Mouse (Mus musculus) central nervous system, embryonic 14 days (tissue): Measurements from ENCODE around the gene Rnf40. TPM values are rescaled to one million over a fixed set of nuclear protein-coding genes. Genes with fewer than 3 reads are reported as not detected.

Source experiments
- polyA plus RNA-seq: library from polyadenylated mRNA; depleted of rRNA; stranded (reverse); fragments of >200 nt; gene quantifications from 2 replicates; pipeline ENCODE4 v1.2.3, GENCODE M21; 2012; rRNA removed

Gene Rnf40
- polyA plus RNA-seq, result 56.5 and 57.7 TPM in 2 replicates

DNA sequence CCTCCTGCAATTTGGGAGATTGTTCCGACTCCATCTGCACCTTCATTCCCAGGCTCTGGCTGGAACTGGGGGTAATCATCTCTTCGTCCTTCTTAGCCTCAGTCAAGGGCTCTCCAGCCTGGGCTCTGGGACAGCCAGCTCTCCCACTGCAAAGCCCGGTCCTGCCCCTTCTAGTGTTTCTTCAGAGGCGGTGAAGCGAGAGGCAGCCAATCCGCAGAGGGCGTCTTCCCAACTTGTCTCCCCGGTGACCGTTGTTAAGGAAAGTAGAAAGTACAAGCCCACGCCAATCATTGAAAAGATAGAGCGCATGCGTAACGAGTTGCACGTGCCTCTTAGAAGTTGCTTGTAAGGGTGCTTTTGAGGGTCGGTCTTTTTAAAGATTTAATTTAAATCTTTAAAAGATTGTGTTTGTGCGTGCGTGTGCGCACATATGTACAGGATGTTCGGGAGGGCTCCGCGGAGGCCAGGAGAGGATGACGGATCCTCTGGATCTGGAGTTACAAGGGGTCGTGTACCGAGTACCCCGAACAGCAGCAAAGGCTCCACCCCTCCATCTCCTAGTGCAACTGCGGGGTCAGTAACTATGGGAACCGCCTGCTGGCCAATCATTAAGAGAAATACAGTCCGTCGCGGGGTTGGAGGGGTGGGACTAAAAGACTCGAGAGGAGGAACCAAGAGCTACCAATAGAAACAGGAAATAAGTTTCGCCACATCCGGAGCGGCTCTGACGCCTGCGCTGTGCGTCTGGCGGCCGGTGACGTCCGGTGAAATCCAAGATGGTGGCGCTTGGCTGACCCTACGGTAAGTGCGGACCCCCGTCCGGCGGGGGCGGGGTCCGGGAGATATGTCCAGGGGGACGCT is at the start of gene Rnf40, which contains the start of gene Ccdc189:
Rnf40 (plus strand) TSS at position 757 of the 861 bp plus-strand sequence.
Ccdc189 (minus strand) TSS at position 585 of the 861 bp plus-strand sequence.

GRCm38 (mm10) chr7:127561340-127561858 is 27.2 kb upstream of the Rnf40 start, which contains the start of gene Tmem265:
Tmem265 (plus strand) TSS chr7:127561390.

GRCm38 (mm10) chr7:127572895-127573471 is 15.6 kb upstream of the Rnf40 start, which contains the start of gene Phkg2:
Phkg2 (plus strand) TSS chr7:127573340.

DNA sequence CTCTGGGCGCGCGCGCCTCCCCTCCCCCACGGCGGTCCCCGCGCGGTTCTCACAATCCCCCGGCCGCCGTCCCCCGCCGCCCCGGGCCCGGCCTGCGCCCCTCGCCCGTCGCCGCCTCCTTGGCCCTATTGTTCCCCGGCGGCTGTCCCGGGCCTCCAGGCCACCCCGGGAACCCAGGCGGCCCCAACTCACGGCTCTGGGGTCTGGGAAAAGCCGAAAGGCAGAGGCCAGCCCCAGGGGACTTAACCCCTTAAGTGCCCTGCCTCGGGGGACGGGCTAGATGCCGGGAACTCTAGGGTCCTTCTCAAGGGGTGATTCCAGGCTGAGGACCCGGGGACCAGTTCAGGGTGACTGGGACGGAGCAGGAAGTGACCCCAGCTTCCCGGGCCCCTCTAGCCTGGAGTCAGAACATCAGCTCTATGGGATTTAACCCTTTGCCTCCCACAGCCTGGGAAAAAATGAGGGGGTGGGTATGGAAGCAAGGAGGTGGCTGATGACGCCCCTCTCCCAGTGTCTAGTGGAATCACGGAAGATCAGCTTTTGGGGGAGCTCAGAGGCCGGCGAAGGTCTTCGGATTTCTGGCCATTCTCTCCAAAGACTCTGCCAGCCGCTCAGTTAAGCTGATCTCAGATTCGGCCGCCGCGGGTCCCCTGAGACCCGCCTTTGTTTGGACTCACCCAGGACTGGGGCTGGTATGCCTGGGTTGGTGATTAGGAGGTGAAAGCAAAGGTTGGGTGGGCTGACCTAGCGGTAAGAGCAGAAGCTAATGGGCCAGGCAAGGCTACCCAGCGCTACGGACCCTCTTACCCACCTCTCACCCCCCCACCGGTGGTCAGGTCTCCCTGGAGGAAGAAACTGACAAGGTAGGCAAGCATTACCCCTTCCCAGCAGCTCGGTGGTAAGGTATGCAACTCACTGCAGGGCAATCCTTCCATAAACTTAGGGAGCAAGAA is 26.6 kb downstream of the Rnf40 start, which contains the start of gene Zfp629:
Zfp629 (minus strand) TSS at position 907 of the 953 bp plus-strand sequence.

Other genes starting within 250 kb of the Rnf40 start
- gene Zfp768, start 243.2 kb upstream of the Rnf40 start, polyA plus RNA-seq, result 38.6 and 41.2 TPM in 2 replicates
- 7.0 and 7.4 TPM in 2 replicates for gene Zfp747, start 212.7 kb upstream of the Rnf40 start, polyA plus RNA-seq
- 3.7 and 3.8 TPM in 2 replicates for gene 9130019O22Rik, start 201.6 kb upstream of the Rnf40 start, polyA plus RNA-seq
- gene E430018J23Rik, start 195.1 kb upstream of the Rnf40 start, polyA plus RNA-seq, result 7.4 and 7.5 TPM in 2 replicates
- gene Zfp764, start 181.9 kb upstream of the Rnf40 start, polyA plus RNA-seq, result 4.1 and 4.9 TPM in 2 replicates
- gene Zfp688, start 166.7 kb upstream of the Rnf40 start, polyA plus RNA-seq, result 20.0 and 22.1 TPM in 2 replicates
- gene Zfp689, start 139.6 kb upstream of the Rnf40 start, polyA plus RNA-seq, result 12.3 and 12.5 TPM in 2 replicates
- 86.3 and 89.4 TPM in 2 replicates for gene Prr14, start 129.2 kb upstream of the Rnf40 start, polyA plus RNA-seq
- gene Fbrs, start 109.6 kb upstream of the Rnf40 start, polyA plus RNA-seq, result 28.5 and 42.4 TPM in 2 replicates
- 20.8 and 25.3 TPM in 2 replicates for gene Srcap, start 76.8 kb upstream of the Rnf40 start, polyA plus RNA-seq
- gene Gm42715, start 69.2 kb upstream of the Rnf40 start, polyA plus RNA-seq, result 17.6 and 18.6 TPM in 2 replicates
- gene Tmem265, start 27.4 kb upstream of the Rnf40 start, polyA plus RNA-seq, result 0.36 and 2.0 TPM in 2 replicates
- gene Phkg2, start 15.4 kb upstream of the Rnf40 start, polyA plus RNA-seq, result 117 and 121 TPM in 2 replicates
- 12.9 and 13.4 TPM in 2 replicates for gene Ccdc189, start 172 bp upstream of the Rnf40 start, polyA plus RNA-seq
- 39.2 and 42.5 TPM in 2 replicates for gene Zfp629, start 27.0 kb downstream of the Rnf40 start, polyA plus RNA-seq
- 53.7 and 67.6 TPM in 2 replicates for gene Bcl7c, start 120.2 kb downstream of the Rnf40 start, polyA plus RNA-seq
- 9.8 and 15.3 TPM in 2 replicates for gene Ctf1, start 124.0 kb downstream of the Rnf40 start, polyA plus RNA-seq
- gene Ctf2, start 143.4 kb downstream of the Rnf40 start, polyA plus RNA-seq, result not detected in 2 replicates
- gene Fbxl19, start 155.8 kb downstream of the Rnf40 start, polyA plus RNA-seq, result 131 and 136 TPM in 2 replicates
- gene Orai3, start 181.0 kb downstream of the Rnf40 start, polyA plus RNA-seq, result 8.2 and 10.4 TPM in 2 replicates
- gene Setd1a, start 187.9 kb downstream of the Rnf40 start, polyA plus RNA-seq, result 16.7 and 23.0 TPM in 2 replicates
- not detected in 2 replicates for gene Gm49388, start 196.8 kb downstream of the Rnf40 start, polyA plus RNA-seq
- gene Hsd3b7, start 211.8 kb downstream of the Rnf40 start, polyA plus RNA-seq, result 15.0 and 18.8 TPM in 2 replicates
- 55.6 and 78.3 TPM in 2 replicates for gene Stx4a, start 235.5 kb downstream of the Rnf40 start, polyA plus RNA-seq
- 82.8 and 97.6 TPM in 2 replicates for gene Stx1b, start 235.8 kb downstream of the Rnf40 start, polyA plus RNA-seq